Mouse (Mus musculus) adipocyte (in vitro differentiated cells): Measurements from ENCODE around the gene Lclat1.
A peak's percentile ranks its signal among the peaks of the same experiment; 100 is the strongest.
"Not testable (repeated sequence)": the region's sequence is repeated elsewhere in the genome, so short reads cannot be mapped to it uniquely, and the experiment has no call there.

Source experiments
- DNase-seq: peaks from one replicate; pipeline ENCODE4 v3.0.0-alpha.2; 2016; ENCODE audit warnings: low spot score

The Lclat1 gene

GRCm38 (mm10) chr17:73142029-73142428 lies 34.2 kb downstream of the Lclat1 start:
- no peak for DNase-seq

GRCm38 (mm10) chr17:73142445-73142844 lies 34.7 kb downstream of the Lclat1 start:
- DNase-seq: no peak

- no peak for DNase-seq
Measured at GRCm38 (mm10) chr17:73145426-73145825, 37.6 kb downstream of the Lclat1 start.

DNA sequence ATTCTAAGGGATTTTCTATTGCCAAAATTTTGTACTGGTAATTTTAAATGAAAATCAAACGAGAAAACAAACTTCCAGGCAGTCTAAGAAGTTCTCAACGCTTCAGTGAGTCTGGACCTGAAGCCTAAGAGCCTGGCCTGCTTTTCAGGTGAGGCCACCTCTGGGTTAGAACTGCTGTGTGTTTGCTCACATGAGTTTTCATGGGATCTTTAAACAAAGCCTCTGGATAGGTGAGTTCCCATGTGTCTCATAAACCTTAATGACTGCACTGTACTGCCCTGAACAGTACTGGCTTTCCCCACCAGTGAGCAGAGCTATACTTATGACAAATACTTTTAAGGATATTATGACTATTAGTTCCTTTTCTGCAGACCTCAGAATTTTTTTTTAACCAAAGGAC lies 40.8 kb downstream of the Lclat1 start:
- DNase-seq: no peak

GRCm38 (mm10) chr17:73152790-73153525 lies 45.2 kb downstream of the Lclat1 start:
- not testable (repeated sequence) for DNase-seq

DNA sequence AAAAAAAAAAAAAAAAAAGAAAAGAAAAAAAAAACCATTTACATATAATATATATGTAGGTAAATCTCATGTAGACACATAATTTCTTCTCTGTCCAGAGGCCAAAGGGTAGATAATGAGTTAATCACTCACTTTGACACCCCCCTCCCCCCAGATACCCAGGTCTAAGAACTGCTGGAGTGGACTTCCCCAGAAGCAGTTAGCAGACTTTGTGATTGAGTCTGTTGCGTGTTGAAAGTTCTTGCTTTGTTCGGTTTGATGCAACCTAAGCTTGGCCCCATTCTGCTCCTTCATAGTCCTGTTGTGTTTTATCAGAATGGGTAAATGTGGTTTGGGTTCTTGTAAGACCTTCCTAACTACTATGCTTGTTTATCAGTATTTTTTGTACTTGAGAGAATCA lies 45.9 kb downstream of the Lclat1 start:
- no peak for DNase-seq

DNA sequence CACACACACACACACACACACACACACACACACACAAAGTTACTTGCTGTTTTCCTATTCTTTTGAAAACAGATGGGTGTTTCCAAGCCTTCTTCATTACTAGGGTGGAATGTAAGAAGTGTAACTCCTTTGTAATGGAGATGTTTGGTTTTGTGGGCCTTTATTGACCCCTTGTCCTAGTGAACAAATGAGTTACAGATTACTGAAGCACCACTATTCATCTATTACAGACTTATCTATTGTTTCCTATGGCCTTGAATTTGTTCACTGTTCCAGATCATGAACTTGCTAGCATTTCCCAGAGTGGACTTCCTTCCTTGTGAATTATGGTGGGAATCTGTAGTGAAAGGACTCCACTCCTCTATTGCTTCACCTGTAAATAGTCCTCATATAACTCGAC lies 48.8 kb downstream of the Lclat1 start:
- no peak for DNase-seq

DNA sequence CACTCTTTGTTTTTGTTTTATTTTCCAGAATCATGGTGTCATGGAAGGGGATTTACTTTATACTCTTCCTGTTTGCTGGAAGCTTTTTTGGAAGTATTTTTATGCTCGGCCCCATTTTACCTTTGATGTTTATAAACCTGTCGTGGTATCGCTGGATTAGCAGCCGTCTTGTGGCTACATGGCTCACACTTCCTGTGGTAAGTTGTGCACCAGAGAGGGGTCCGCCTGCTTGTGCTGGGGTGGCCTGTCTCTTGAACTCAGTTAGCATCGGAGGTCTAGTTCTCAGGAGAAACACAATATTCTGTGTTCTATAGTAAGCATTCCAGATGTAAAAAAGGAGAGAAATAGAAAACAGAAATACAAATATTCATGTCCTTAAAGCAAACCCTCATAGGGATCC lies 54.0 kb downstream of the Lclat1 start:
- no peak for DNase-seq

- no peak for DNase-seq
Measured at GRCm38 (mm10) chr17:73162445-73163208, 54.8 kb downstream of the Lclat1 start.

DNA sequence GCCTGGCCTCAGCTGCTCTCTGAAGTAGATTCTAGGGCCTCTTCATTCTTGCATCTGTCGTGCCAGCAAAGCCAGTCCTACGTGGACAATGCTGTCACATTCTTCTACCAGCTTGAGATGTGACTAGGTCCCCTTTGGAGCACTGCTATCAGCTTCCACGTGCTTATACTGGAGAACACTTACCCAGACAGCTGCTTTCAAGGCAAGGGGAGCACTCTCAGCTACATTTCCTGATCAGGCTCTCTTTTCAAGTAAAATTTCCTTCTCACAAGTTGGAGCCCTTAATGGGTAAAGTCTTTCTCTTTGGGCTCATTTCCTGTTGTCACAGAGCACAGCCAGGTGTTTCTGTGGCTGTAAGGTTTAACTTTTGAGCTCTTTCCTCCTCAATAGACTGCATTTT lies 55.8 kb downstream of the Lclat1 start:
- DNase-seq: no peak

DNA sequence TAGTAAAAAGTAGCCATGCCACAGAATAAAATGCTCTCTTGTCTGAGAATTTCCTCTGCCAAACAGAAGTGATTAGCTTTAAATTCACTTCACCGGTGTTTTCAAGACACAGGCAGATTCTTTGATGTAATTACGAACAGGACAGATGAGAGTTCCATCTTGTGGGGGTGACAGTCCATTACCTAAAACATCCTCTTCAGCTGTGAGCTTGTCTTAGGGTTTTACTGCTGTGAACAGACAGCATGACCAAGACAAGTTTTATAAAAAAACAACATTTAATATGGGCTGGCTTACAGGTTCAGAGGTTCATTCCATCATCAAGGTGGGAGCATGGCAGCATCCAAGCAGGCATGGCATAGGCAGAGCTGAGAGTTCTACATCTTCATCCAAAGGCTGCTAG lies 56.3 kb downstream of the Lclat1 start:
- DNase-seq: no peak

DNA sequence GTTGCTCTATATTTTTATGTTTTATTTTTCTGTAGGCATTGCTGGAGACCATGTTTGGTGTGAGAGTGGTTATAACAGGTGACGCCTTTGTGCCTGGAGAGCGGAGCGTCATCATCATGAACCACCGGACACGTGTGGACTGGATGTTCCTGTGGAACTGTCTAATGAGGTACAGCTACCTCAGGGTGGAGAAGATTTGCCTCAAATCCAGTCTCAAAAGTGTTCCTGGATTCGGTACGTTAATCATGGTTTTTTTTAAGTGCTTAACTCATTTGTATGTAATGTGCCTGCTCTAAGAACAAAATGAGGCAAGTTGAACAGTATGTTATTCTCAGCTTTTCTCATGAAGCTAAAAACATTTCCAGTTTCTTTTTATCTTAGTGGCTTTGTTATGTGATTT lies 61.7 kb downstream of the Lclat1 start:
- DNase-seq: no peak

GRCm38 (mm10) chr17:73170141-73170540 lies 62.4 kb downstream of the Lclat1 start:
- no peak for DNase-seq

- peak; percentile 91 for DNase-seq
Measured at GRCm38 (mm10) chr17:73174083-73174562, 66.3 kb downstream of the Lclat1 start.

DNA sequence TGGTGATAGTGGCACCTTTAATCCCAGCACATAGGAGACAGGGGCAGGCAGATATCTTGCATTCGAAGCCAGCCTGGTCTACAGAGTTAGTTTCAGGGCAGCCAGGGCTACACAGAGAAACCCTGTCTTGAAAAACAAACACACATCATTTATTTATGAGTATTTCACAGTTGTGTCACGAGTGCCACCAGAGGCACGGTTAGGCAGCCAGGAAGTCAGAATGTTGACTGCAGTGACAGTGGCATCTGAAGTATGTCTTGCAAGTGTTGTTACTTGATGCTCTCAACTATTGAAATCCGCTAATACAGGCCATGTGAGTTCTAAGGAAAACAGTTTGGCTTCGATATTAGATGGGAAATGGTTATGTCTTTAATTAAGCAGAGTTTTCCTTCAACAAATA lies 67.9 kb downstream of the Lclat1 start:
- DNase-seq: no peak

GRCm38 (mm10) chr17:73177079-73177478 lies 69.3 kb downstream of the Lclat1 start:
- no peak for DNase-seq

- peak; percentile 28 for DNase-seq
Measured at GRCm38 (mm10) chr17:73186929-73187328, 79.1 kb downstream of the Lclat1 start.

GRCm38 (mm10) chr17:73194146-73194545 lies 86.4 kb downstream of the Lclat1 start:
- DNase-seq: no peak

DNA sequence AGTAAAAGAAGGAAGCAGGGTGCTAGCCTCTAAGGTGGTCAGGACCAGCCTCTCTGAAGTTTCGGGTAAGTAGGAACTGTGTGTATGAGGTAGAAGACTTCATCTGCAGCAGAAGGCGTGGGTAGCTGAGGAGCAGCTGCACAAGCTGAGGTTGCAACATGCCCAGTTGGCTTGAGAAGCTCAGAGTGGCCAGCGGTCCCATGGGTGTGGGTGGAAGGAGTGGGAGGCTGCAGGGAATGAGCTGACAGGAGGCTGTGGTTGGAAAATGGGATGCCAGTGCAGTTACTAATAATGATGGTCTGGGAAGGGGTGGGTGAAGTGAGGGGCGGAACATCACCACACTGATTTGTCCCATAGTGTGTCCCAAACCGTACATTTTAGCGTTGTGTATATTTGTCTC lies 86.8 kb downstream of the Lclat1 start:
- peak; percentile 83 for DNase-seq

DNA sequence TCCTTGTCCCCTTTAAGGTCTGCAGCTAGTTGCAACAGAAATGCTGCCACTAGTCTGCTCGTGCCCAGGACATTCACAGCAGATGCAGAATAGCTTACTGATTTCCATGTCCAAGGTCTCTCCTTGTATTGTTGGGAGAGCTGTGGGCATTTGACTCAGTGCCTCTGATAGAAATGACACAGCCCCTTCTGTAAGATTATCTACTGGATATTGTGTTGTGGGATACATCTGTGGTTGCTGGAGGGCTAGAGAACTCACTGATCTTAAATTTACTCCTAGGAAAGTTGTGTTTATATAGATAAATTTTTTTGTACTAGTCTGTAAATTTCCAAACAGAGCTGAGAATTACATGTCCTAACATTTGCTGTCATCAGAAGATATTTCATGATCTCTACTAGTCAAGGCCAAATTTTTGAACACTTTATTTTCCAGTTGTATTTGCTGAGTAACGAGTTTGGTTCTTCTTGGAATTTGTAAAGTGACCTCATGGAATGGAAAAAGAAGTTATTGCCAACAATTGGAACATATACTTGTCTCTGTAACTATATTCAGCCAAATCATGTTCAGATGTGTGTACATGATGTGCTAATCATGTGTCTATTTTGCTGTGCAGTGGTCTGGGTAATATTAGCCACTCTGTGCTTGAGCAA lies 87.4 kb downstream of the Lclat1 start:
- peak; percentile 53 for DNase-seq

- DNase-seq: no peak
Measured at GRCm38 (mm10) chr17:73196139-73196538, 88.4 kb downstream of the Lclat1 start.

DNA sequence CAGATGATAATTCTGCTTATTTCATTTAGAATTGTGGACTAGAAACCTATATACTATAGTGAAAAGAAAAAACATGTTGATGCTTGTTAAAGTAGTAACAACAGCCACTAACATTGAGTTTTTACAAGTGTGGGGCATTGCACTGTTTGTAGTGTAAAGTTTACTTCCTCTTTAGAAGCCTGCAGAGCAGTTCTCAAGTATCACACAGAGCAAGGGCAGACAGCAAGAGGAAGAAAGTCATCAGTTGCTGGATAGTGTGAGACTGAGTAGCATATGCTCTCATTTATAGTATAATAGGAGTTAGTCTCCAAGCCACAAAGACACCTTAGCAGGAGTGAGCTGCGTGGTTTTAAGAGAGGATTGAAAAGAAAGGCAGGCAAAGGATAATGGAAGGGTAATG lies 89.9 kb downstream of the Lclat1 start:
- DNase-seq: no peak

DNA sequence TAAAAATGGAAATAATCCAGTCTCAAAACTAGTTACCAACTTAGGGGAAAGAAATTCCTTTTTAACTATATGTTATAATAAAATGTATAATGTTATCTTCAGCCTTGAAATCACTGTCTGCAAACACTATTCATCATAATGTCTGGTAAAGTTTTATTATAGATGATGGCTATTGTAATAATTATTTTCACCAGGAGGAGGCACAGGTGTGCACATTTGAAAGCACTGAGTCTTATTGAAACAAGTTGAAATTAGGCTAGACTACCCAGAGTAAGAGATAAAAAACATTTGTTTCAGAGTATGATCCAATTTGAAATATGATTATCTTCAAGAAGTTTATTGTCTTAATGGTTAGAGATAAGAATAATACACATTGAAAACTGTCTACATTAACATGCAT lies 91.6 kb downstream of the Lclat1 start:
- no peak for DNase-seq
